Mouse (Mus musculus): Measurements from ENCODE around the gene Osbpl9.

The Osbpl9 gene

DNA sequence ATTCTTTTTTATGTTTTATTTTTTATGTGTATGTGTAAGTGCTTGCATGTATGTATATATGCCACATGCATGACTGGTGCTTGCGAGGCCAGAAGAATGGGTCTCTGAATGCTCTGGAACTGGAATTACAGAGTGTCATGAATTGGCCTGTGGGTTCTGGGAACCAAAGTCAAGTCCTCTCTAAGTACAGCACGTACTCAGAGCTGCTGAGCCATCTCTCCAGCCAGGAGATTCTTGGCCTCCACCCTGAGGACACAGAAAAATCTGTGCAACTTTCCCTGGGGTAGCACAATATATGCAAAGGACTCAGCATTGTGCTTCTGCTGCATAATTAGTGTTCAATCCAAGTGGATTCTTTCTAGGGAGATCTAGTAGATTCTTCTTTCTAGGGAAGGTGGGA, 8.2 kb upstream of the Osbpl9 start:
- no peak for DNase-seq (ENCODE audit: extremely low read depth, insufficient read length, low spot score)

DNA sequence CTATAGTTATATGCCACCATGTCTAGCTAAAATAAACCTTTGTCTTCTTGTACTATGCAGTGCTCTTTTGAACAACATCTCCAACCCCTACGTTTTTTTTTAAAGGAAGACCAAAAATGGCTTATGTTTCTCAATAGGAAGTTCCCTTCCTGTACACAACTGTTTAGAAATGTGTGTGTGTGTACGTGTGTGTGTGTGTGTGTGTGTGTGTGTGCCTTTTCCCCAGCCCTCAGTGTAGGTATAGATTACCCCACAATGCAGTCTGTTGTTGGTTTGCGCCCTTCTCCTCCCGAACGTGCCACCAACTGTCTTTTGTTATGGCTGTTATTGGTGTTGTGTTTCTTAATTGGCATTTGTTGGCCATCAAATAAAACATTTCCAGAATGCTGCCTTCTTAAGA, 5.5 kb upstream of the Osbpl9 start:
- DNase-seq (ENCODE audit: extremely low read depth, insufficient read length, low spot score) = no peak

DNA sequence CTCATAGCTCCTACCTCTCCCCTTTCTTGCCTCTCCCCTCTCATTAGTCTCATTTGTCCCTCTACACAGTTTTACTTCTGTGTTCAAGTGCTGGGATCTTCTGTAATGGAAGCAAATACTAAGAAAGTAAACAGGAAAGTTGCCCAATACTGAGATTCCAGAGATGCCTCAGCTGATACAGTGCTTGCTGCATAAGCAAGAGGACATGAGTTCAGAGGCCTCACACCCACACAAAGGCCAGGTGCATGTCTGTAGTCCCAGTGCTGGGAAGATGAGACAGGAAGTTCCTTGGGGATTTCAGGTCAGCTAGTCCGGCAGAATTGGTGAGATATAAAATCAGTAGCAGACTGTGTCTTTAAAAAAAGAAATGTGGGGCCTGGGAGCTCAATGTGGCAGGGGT, 2.3 kb upstream of the Osbpl9 start:
- DNase-seq (ENCODE audit: extremely low read depth, insufficient read length, low spot score) = no peak

DNA sequence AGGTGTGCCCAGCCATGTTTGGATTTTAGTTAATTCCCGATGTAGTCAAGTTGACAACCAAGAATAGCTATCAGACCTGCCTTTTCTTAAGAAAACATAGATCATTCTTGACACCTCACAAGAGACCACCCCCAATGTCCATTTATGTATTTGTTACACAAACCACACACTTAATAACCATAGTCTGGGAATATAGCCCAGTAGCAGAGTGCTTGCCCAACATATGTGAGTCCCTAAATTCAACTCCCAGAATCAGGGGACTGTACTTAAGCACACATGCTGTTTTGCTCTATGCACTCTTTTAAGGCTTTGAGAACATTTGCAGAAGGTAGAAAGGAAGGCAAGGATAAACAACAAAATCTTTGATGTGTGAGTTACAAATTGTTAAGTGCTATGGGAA, 1.9 kb upstream of the Osbpl9 start:
- DNase-seq (ENCODE audit: extremely low read depth, insufficient read length, low spot score) = no peak

DNA sequence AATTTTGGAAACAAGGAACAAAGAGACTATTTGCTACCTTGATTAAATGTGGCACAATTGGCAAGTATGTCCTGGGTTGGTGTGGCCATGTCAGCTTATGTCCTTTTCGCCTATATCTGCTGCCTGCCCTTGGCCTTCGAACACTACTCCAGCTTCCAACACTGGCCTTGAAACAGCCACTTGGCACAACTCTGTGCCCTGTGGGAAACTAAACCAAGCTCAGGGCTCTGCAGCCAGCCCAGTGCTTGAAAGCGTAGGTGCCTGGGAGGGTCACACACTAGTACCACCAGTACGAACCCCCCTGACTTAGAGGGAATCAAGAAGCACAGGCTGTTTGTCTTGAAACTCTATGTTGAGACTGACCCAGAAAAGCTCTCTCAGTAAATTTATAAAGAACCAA, 3.0 kb downstream of the Osbpl9 start:
- no peak for DNase-seq (ENCODE audit: extremely low read depth, insufficient read length, low spot score)

DNA sequence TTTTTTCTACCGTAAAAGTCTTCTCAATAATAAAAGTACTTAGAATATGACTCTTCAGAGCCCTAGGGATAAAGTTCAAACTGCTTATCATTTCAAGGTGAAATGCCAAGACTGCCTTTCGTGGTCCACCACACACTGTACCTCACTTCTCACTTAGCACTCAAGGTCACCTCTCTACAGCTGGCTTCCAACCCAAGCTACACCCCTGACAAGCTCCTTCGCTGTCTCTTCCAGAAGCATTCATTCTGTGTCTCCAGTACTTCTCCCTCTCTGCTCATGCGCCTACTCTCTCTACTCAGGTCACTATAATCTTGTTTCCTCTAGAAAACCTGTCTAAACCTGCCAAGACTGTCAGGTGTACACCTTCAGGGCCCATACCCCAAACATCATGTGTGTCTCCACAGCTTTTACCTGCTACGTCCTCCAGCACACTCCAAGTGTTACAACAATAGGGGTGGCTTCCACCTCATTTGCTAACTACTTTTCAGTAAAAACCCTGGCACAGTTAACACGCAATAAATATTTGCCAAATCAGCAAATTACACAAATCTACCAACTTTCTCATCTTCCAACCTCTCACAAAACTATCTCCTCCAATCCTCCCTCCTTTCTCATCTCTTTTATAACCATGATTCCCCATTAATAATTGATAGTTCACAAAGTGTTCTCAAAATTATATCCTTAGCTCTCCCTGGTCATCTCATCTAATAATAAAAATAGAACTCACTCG, 6.0 kb downstream of the Osbpl9 start:
- DNase-seq (ENCODE audit: extremely low read depth, insufficient read length, low spot score) = no peak

DNA sequence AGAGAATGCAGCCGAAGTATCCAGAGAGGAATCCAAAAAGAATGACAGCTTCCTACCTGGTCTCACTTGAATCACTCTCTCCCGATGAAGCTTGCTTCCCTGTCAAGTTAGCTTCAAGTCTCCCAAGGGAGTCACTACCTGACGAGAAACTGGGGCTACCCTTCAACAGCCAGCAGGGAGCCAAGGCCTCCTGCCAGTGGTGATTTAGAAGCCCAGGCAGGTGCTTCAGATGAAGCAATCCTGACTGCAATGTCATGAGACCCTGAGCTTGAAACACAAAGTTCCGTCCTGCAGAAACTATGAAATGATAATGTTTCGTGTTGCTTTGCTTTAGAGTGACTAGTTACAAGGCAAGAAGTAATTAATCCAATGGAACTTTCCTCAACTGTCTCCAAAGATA, 8.2 kb downstream of the Osbpl9 start:
- DNase-seq (ENCODE audit: extremely low read depth, insufficient read length, low spot score) = no peak

DNA sequence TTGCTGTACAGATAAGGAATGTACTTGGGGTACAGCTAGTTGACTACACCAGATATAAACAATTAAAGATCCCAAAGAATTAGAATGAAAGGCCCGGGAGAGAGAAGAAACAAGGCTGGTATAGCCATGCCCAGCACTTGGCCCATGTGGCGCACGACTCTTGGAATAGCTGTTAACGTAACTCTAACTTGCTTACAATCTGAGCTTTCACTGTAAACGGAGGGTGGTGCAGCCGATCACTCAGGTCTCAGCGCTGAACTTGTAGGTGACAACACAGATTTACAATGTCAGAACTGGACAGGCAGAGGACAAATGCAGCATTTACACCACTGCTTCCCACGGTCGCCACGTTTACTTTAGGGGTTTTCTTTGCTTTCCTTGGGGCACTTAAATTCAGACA, 10.5 kb downstream of the Osbpl9 start:
- no peak for DNase-seq (ENCODE audit: extremely low read depth, insufficient read length, low spot score)

DNA sequence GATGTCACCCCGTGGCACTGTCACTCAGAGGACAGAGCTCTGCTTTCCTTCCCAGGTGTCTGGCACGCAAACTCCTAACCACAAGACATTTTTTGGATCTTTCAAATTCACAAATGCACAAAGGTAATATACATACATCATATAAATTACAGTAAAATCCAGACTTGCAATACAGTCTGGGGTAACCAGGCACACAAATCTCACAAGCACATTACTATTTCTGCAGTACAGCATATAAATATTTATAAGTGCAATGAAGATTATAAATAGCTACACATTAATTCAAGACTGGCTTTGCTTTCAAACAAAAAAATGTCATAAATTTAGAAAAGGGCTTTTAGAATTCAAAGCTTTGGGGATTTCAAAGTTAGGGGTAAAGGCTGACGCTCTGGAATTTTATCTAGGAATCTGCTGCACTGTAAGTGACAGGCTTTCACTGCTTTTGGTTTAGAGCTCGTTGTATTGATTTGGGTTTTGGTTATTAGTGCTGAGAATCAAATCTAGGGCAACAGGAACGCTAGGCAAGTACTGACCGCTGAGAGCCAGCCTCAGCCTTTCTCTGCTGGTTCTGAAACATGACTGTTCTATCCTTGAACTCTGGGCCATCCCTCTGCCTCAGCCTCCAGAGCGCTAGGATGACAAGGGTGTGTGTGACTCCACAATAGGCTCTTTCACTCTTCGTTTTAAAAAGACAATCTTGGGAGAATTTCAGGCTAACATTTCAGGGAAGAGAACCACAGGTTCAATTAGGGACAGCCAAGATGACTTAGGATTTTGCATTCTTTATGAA, 16.3 kb downstream of the Osbpl9 start:
- no peak for DNase-seq (ENCODE audit: extremely low read depth, insufficient read length, low spot score)

DNA sequence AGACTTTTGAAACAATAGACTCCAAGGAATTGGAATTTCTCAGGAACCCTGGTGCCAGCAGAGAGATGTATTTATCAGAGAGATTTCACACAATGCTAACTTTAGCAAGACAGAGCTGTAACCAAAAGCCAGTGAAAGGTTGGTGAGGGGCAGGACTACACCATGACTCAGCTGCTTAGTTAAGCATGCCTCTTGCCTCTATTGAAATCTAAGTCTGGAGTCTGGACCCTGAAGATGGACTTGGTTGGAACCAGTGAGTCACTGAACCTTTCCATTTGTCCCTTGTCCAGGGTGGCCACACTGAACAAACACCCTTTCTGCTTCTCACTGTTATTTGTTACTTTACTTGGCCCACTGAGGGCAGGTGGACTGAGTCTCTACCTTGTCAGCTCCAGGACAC, 26.4 kb downstream of the Osbpl9 start:
- DNase-seq (ENCODE audit: extremely low read depth, insufficient read length, low spot score) = peak; percentile 21

DNA sequence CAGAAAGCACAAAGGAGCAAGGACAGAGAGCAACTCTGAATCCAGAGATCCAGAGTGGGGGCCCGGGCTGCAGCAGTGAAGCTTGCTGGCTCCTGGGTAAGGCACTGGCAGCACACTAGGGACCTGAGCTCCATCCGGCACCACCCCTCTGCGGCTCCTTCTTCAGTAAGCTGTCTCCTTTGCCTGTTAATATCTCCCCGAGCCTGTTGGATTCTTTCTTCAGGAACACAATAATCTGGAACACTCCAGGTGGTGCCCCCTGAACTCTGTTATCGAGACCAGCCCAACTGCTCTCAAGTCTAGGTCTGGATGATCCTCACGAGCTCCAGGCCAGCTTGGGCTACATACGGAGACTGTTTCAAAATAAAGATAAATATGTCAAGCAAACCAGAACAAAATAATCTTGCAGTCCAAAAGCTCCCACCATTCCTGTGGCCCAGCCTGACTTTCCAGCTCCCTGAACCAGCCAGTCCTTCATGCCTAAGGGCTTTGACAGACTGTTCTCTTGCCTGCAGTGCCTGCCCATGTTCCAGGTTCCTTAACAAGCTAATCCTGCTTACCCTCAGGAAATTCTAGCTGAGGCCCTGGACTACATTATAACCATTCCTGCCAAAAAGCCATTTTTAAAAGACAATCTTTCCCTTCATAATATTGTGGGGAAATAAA, 28.2 kb downstream of the Osbpl9 start:
- DNase-seq (ENCODE audit: extremely low read depth, insufficient read length, low spot score) = no peak

DNA sequence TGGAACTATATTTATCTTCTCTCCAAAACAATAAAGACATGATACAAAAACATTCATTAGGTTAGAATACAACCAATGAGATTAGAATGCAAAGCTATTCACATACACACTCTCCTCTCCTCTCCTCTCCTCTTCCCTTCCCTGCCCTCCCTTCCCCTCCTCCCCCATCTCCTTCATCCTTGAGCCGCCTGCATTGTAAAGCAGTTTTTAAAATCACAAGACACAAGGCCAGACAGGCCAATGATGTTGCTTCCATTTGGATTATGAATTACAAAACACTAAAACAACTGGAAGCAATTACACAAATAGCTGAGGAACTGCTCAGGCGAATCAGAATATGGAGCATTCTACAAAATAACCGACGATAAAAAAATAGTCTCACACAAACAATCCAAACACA, 28.7 kb downstream of the Osbpl9 start:
- no peak for DNase-seq (ENCODE audit: extremely low read depth, insufficient read length, low spot score)

DNA sequence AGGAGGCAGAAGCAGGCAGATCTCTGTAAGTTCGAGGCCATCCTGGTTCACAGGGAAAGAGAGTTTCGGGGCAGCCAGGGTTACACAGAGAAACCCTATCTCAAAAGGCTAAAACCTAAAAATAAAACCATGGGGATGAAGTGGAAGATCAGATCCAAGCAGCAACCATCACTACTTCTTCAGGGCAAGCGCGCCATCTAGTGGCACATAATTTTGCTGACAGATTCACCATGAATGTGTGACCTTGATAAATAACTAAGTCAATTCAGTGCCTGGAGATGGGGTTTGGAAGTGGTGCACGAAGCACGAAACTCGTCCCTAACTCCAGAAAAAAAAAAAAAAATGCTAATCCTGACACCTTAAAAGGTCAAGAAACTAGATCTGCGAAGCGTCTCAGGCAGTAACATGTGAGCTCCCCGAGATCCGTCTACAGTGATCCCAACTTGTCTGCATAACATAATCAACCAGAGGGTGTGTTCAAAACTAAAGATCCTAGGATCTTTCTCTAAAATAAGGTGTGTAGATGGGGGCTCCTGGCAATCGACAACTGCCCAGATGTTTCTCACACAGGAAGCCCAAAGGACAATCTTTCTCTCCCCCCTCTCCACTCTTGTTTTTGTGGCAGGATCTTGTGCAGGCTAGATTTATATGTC, 36.4 kb downstream of the Osbpl9 start:
- peak; percentile 20 for DNase-seq (ENCODE audit: extremely low read depth, insufficient read length, low spot score)

DNA sequence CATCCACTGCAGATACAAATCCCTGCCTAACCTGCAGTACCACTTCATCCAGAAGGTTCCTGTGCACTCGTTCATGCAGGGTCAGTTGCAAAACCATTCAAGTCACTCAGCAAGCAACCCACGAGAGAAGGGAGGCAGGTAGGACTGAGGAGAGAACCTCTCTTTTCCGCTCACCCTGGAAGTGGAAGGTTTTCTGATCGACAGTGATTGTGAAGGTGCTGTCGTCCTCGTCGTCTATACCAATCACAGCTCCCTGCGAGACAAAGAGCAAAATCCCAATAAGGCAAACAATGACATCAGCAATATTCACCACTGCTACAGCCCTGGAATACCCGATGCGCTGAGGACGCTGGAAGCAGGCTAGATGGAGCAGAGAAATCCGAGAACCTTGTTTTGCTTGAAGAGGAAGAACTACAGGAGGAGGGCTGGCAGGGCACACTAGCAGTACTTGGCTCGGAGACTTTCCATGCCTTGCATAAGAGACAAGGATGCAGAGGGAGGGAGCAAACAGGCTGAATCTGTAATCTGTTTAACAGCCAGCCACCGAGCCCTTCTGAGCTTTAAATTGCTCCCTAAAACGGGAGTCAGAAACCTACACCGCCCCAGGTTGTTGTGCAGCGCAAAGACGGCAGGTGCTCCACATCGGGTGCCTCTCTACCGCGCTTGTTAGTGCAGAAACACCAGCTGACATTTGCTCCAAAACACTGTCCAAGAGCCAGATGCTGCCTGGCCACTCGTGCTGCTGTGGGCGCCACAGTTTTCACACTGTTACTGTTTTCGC, 45.4 kb downstream of the Osbpl9 start:
- DNase-seq (ENCODE audit: extremely low read depth, insufficient read length, low spot score) = no peak

DNA sequence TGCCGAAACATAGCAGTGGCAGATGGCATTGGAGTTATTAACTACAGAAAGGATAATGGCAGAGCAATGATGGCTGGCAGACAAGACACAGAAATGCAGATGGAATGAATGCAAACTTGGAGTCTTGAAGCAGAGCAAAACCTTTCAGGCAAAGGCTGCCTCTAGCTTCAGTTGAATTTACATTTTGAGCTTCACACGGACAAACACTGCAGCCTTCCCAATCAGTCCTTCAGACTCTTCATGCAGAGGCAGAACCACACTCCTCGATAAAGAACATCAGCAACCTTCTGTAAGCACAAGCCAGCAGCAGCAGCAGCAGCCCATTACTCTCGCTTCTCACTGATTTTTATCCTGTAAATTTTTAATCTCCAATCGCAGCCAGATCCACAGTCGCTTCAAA, 46.0 kb downstream of the Osbpl9 start:
- no peak for DNase-seq (ENCODE audit: extremely low read depth, insufficient read length, low spot score)

DNA sequence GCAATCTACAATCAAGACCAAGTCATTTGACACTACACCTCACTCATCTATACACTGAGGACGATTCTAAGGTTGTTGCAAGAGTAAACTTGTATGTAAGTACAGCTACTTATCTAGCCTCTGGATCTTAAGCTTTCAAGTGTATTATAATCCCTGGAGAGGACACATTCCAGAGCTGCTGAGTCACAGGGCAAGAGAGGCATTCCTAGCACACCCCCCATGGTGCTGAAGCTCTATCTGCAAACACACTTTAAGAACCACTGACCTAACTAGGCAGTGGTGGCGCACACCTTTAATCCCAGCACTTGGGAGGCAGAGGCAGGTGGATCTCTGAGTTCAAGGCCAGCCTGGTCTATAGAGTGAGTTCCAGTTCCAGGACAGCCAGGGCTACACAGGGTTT, 51.9 kb downstream of the Osbpl9 start:
- peak; percentile 71 for DNase-seq (ENCODE audit: extremely low read depth, insufficient read length, low spot score)

DNA sequence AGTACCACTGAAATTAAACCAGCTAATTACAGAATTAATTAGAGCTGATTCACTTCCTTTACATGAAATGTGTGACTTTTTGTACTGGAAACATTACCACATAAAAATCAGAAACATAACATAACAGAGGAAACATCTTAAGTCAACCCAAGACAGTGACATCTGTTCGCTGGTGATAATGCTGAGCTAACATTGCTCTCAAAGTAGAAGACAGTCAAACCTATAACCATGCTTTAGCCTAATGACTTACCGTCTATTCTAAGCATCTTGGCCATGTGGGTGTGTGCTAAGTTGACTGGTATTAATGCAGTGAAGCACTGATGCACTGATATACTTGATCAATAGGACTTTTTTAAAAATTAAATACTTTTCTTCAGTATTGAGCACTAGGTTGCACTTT, 52.7 kb downstream of the Osbpl9 start:
- DNase-seq (ENCODE audit: extremely low read depth, insufficient read length, low spot score) = no peak

DNA sequence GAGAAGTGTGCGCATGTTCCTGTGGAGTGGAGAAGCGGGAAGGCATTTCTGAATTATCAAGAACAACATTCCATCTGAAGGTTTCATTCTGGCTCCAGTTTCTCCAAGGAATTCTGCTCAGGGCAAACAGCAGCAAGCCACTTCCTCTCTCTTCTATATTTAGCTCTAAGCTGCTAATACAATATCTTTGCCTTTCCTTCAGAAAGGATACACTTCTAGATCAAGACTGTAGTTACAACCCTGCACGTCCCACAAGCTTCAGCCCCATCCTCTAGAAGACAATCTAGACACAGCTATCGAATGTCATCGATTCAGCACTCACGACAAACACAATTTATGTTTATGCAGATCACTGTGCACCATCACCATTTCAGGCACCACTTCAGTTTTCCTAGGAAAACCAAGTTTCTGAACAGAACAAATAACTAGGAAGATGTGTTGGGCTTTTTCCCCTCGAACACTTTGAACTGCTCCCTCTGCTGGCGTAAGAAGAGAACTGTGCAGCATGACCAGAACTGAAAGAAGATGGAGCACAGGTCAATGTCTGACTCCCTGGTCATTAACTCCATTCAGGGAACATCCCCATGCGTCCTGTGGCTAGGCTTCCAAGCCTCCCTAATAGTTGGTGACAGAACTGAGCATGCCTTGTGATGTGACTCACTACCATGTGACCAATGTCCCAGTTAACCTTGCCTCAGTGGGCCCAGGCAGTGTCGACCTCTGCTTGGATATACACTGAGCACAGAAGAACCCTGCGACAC, 54.6 kb downstream of the Osbpl9 start:
- peak; percentile 57 for DNase-seq (ENCODE audit: extremely low read depth, insufficient read length, low spot score)

DNA sequence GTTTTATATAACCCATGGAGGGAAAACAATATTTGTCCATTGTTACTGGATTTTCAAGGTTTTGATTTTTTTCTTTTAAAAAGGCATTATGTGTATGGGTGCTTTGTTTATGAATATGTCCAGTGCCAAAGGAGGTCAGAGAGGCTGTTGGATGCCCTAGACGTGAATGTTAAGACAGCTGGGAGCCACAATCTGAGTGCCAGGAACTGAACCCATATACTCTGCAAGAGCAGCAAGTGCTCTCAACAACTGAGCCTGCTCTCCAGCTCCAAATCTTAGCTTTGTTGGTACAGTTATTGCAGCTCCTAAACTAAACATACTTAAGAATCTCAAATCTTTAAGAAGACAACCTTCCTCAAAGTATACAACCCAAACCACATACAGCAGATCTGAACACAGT, 59.0 kb downstream of the Osbpl9 start:
- DNase-seq (ENCODE audit: extremely low read depth, insufficient read length, low spot score) = no peak

DNA sequence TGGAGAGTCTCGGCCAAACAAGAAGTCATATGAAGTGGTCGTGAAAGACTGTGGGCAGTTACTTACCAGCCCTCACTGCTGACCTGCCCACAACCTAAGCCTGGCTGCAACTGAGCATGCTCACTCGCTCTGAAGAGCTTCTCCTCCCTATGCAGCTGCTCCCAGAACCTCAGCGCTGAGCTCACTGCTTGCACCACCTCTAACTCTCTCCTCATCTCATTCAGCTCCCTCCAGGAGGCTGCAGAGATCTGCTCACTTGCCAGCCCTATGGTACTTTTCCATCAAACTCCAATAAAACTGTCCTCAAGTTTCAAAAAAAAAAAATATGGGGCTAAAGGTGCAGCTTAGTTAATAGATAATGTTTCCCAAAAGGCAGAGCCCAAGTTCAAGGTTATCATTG, 63.5 kb downstream of the Osbpl9 start:
- no peak for DNase-seq (ENCODE audit: extremely low read depth, insufficient read length, low spot score)
